Mouse (Mus musculus) G1E (cell line): ENCODE measurements around the gene Cblb.

Experiments
- CTCF ChIP-seq: IDR thresholded peaks from 2 replicates; pipeline ENCODE4 v1.5.1; 2012; ENCODE audit warnings: low read depth, low read length, inconsistent platforms, mixed read lengths
- GATA1 ChIP-seq: IDR thresholded peaks from 2 replicates; pipeline ENCODE4 v1.6.1; 2012; ENCODE audit warnings: borderline replicate concordance, low read length, inconsistent platforms, mixed read lengths
- TAL1 ChIP-seq: conservative IDR thresholded peaks from 2 replicates; pipeline ENCODE4 v1.6.1; 2012; ENCODE audit warnings: low read depth, low read length, inconsistent platforms, mixed read lengths

- TF ChIP-seq CTCF: no peak
- TF ChIP-seq GATA1: no peak
- no peak for TF ChIP-seq TAL1
Observed at GRCm38 (mm10) chr16:52179839-52180238, 148.8 kb downstream of the Cblb start.
